Mouse (Mus musculus) adrenal gland, adult 2 months (tissue): Measurements from ENCODE around the gene Syn3. TPM values are rescaled to one million over a fixed set of nuclear protein-coding genes. Genes with fewer than 3 reads are reported as not detected.

Experiments
- polyA plus RNA-seq: library from polyadenylated mRNA; depleted of rRNA; stranded (reverse); fragments of >200 nt; gene quantifications from 2 replicates; pipeline ENCODE4 v1.2.3, GENCODE M21; 2012; rRNA removed
- total RNA-seq, 2 experiments: library from RNA; stranded (reverse); gene quantifications; 2 replicates each; pipeline ENCODE4 v1.2.3; 2021

The Syn3 gene
- total and polyA plus RNA-seq, 3 experiments: 1.1 to 3.6 (median 2.7) TPM

Other genes starting within 250 kb of the Syn3 start
- gene Timp3, start 198.5 kb downstream of the Syn3 start, total RNA-seq: 100 to 1,000 TPM; 424 to 599 TPM
- 590 and 604 TPM in 2 replicates for gene Timp3, start 198.5 kb downstream of the Syn3 start, polyA plus RNA-seq
- 100 to 1,000 TPM; 691 to 855 TPM for gene Hsp90b1, start 206.6 kb upstream of the Syn3 start, total RNA-seq
- gene Hsp90b1, start 206.6 kb upstream of the Syn3 start, polyA plus RNA-seq: 9.6 and 15.2 TPM in 2 replicates
- gene Ttc41, start 206.9 kb upstream of the Syn3 start, total RNA-seq: 1 to 10 TPM; 1.6 to 2.5 TPM
- gene Ttc41, start 206.9 kb upstream of the Syn3 start, polyA plus RNA-seq: 1.0 and 1.5 TPM in 2 replicates